Mouse (Mus musculus) erythroblast, adult 5-6 weeks (primary cell): ENCODE results near the gene Pde3a. TPM values are rescaled to one million over a fixed set of nuclear protein-coding genes. Genes with fewer than 3 reads are reported as not detected.

Experiments
- ATAC-seq: replicated peaks from 2 replicates; pipeline ENCODE4 v1.8.0; 2016; ENCODE audit warnings: moderate number of reproducible peaks, mild to moderate bottlenecking, moderate TSS enrichment, inconsistent platforms; ENCODE audit not compliant: poor library complexity, low FRiP score, severe bottlenecking
- total RNA-seq, 2 experiments: library from RNA; stranded (forward) in 1 of 2; stranded (reverse) in 1 of 2; fragments of 150-400 nt in 1 of 2; fragments of 200-764, 138-1000 nt in 1 of 2; gene quantifications; 2 replicates each; pipeline versions ENCODE4 v1.2.3 to v1.2.4; 2015 to 2017; ENCODE audit warnings: low replicate concordance in 2 of 2

The Pde3a gene
- total RNA-seq, 2 experiments from 2014 or later: under 0.01 TPM; not detected in 1

GRCm38 (mm10) chr6:141380927-141381326, 131.9 kb downstream of the Pde3a start:
- no peak for ATAC-seq

- ATAC-seq: no peak
Observed at GRCm38 (mm10) chr6:141381473-141381872, 132.4 kb downstream of the Pde3a start.

DNA sequence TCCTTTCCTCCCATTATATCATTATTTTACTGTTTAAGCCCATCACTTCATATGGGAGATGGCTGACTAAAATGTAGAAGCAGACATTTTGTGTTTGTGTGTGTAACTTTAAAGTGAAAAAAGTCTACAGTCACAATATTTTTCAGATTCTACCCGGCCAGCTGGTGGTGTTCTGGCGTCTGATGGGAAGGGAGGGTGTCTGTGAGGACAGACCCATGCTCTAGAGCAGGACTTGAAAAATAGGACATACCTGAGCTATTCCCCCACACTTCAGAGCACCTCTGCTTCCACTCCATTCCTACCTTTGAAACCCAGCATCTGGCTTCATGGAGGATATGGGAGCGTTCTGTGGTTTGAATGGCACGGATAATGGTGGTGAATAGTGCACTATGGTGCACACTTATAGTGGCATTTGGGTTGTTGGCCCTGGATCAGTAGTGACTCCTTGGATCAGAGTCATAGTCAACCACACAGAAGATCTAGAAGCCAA, 132.9 kb downstream of the Pde3a start:
- ATAC-seq: no peak

GRCm38 (mm10) chr6:141388104-141388503, 139.0 kb downstream of the Pde3a start:
- ATAC-seq: no peak

DNA sequence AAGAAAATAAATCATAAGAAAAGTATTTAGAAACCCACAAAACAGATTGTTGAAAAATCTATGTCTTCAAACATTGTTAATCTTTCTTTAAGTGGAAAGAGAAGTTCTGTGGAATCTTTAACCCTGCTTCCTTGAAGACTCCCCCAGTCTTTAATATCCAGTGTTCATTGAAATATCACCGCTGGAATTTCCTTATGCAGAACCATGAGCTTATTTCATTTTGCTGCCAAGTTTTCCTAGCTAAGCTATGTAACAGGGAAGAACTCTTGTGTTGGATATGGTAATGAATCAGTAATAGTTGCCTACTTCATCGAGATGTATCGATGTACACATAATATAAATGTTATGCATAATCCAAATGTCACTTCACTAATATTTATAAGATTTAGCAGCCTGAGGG, 146.9 kb downstream of the Pde3a start:
- ATAC-seq: no peak

DNA sequence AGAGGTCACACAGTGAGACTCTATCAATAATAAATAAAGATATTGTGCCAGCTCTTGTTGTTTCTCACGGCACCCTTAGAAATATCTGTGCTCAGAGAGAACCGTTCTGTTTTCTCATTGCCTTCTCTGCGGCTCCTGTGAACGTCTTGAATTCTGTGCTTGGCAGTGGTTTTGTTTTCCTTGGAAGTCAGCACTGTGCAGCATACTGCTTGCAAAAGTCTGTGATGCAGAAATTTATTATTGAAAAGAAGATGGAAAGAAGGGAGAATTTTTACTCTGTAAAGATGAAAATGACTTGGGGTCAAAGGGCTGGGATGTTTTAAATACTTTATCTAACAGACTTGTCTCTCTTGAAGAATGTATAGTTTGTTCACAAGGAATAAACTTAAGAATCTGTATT, 150.3 kb downstream of the Pde3a start:
- no peak for ATAC-seq

- ATAC-seq: no peak
Observed at GRCm38 (mm10) chr6:141403943-141404342, 154.9 kb downstream of the Pde3a start.

- no peak for ATAC-seq
Observed at GRCm38 (mm10) chr6:141404649-141405048, 155.6 kb downstream of the Pde3a start.

- no peak for ATAC-seq
Observed at GRCm38 (mm10) chr6:141405496-141405895, 156.4 kb downstream of the Pde3a start.

DNA sequence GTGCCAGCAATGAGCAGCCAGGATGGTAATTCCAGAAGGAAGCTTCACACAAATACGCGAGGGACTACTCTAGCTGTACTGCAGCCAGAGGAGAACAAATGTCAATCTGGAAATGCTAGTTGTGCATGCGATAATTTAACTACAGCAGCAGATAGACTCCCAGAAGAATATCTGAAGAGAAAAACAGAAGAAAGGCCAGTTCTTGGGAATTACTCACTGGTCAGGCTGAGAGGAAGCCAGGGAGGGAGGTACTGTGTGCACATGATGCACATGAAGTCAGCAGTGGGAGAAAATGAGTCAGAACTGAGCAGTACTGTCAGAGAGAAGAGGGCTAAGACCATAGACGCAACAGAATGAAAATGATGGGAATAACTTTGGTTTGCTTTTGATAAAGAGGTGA, 159.7 kb downstream of the Pde3a start:
- ATAC-seq: no peak

DNA sequence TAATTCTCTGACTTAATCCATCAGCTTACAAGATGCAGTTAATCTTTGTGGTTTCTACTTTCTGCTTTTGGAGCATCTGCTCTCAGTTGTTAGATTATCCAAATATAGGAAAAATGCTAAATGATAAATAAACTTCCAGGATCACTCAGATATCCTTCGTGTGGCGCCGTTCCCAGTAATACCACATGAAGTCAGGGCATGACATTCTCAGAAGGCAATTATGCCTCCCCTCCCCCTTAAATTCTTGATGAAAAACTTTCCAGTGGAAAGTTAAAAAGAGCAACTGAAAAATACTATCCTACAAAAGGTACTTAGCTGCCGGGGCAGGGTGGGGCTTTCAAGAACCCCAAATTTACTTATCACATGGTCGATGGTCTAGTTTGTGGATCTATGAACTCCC, 161.8 kb downstream of the Pde3a start:
- no peak for ATAC-seq

GRCm38 (mm10) chr6:141425114-141425513, 176.0 kb downstream of the Pde3a start:
- ATAC-seq: no peak

DNA sequence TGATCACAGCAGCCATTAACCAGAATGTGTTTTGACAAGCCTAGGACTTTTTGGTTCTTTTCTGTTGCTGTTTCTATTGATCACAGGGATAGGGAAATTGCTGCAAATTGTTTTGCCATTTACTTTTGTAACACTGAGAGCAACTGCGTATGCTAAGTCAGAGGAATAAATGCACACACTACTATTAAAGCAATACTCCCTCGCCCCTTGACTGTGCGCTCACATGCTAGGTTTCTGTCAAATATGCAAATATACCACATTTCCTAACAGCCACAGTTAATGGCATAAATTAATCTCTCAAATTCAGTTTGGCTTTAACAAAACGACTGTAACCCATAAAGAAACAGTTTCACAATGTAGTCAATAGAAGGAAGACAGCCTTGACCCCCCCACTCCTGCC, 179.5 kb downstream of the Pde3a start:
- no peak for ATAC-seq

DNA sequence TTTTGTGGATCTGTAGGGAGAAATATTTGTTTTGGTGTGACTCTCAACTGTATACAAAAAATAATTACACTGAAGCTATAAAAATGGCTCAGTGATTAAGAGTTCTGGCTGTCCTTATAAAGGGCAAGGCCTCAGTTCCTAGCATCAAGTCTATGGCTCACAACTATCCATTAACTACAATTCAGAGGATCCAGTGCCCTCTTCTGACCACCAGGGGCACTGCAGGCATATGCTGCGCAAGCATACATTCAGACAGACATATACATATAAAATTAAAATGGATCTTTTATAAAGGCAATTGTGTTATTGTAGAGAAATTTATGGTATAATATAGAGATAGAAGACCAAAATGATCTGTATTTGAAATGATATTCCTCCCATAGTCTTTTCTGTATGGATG, 181.1 kb downstream of the Pde3a start:
- ATAC-seq: no peak

DNA sequence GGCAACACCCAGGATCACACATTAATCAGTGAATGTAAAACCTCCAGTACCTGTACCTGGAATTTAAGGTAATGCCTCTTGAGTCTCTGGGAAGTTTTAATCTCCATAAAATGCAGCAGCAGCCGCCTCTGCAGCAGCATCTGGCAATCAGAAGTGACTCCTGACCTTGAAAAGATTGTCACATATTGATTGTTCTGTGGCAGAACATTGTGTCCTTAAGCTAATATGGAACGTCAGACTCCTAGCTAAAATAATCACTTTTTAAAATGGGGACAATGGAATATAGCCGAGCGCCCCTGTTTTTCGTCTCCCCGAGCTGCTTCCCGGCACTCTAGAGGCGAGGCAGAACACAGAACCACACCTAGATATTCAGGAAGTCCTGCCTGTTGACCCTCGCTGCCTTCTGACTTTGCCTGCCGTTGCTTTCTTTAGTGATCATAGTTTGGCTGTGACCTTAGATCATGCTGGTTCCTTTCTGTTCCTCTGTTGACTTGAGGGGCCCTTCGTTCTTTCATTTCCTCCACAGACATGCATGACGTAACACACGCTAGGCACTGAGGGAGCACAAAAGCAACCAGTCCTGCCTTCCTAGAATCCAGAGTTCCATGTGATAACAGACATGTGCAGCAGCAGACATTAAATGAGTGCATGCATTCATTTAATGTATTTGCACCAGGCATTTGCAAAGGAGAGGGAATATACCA, 183.4 kb downstream of the Pde3a start:
- ATAC-seq: no peak

DNA sequence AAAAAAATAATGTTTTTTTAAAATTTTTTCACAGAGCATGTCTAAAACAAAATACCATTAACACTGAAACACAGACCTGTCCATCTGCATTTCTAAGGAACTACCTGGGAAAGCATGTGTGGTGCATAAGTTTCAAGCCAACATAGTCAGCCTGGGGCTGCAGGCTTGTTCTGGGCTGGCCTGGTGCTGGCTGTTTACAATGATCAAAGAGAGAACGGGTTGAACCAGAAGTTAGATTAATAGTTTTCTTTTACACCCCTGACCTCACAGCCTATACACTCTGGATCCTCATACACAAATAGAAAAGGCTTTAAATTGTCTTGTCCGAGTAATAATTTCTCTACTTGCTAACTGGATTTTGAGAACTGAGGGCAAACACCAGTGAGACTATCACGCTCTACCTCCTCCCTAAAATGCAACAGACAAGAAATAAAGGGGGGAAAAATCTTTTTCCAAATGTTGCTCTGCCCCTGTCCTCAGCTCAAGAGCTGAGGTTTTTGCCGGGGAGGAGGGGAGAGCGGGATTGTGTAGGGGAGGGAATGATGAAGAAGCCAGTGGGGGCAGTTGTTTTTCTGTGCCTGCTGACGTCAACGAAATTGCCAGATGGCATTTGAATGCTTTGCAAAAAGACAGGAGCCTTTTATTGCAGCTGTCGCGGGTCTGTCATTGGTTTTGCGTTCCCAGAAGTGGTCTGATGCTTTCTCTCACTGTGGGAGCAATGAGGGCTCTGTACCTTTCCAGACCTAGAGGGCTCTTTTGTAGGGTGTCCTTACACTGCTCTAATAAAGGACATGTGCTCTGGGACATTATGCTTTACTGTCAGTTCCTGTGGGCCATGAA, 185.1 kb downstream of the Pde3a start:
- no peak for ATAC-seq

- no peak for ATAC-seq
Observed at GRCm38 (mm10) chr6:141435160-141435559, 186.1 kb downstream of the Pde3a start.

- ATAC-seq: no peak
Observed at GRCm38 (mm10) chr6:141439965-141440364, 190.9 kb downstream of the Pde3a start.

DNA sequence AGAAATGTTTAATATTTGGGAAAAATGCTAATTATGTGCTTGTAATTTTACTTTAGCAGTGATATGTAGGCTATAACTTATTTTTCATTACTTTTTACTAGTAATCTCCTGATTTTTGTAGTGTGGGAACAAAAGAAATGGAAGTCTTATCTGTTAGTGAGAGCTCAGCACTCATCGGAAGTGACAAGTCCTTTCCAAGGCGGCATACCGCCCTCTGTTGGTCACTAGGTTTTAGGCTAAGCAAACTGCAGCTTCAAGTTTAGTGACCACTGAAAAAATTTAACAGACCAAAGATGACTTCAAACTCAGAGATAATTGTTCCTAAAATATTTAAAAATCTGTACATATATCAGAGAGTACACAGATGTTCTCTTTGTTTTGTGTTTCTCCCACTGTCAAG, 198.5 kb downstream of the Pde3a start:
- no peak for ATAC-seq

DNA sequence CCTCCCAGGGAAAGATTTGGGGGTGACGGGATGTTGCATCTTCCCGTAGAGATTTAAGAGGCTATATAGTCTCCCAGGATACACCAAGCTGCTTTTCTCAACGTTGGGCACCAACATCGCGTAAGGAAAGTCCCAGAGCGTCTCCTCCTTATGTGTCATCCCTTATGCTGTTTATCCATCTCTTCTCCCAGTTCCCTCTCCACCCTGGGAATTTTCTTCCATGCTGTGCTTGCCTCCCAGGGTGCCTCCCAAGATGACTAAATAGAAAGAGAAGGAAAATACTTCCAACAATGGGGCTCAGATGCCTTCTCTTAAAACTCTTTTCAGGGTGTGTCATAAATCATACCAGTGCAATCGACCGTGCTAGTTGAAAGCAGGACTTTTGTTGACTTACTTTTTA, 199.8 kb downstream of the Pde3a start:
- no peak for ATAC-seq

DNA sequence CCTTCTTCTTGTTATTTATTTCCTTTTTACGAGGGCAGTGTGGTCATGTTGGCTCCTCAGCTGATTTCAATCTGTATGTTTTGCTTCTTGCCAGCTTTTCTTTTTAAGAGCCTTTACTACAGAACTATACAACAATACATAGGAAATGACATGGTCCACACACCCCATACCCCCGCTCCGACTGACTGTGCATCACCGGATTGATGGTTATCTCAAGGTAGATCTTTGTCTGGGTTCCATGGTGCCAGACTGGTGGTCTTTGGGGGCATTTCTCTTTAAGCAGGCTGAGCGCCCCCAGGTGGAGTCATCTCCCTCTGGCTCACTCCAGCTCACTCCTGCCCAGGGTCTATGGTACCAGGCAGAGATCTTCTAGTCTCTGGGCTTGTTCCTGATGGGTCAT, 206.3 kb downstream of the Pde3a start:
- ATAC-seq: no peak
